Mouse (Mus musculus) hindbrain, embryonic 13.5 days (tissue): ENCODE results near the gene Bnipl. TPM values are rescaled to one million over a fixed set of nuclear protein-coding genes. Genes with fewer than 3 reads are reported as not detected.

Source experiments
- ATAC-seq: fragments of 200-750 bp; cut with Nextera tagmentation; 2 replicates; pipeline ENCODE4 v1.8.0; 2017; ENCODE audit warnings: moderate TSS enrichment; ENCODE audit not compliant: low FRiP score
- H3K27ac ChIP-seq: fragments of 300-500 bp; sonication (generic); 2 replicates; pipeline ENCODE4 v1.5.1; 2015; ENCODE audit warnings: inconsistent platforms, mild to moderate bottlenecking, moderate library complexity
- H3K27me3 ChIP-seq: fragments of 300-500 bp; sonication (generic); 2 replicates; pipeline ENCODE4 v1.6.1; 2015; ENCODE audit warnings: mild to moderate bottlenecking, inconsistent platforms
- H3K36me3 ChIP-seq: fragments of 300-500 bp; sonication (generic); 2 replicates; pipeline ENCODE4 v1.6.1; 2015; ENCODE audit warnings: mild to moderate bottlenecking, inconsistent platforms
- H3K4me1 ChIP-seq: fragments of 300-500 bp; sonication (generic); replicated peaks from 2 replicates; pipeline ENCODE4 v1.6.1; 2015; ENCODE audit warnings: inconsistent platforms
- H3K4me2 ChIP-seq: fragments of 300-500 bp; sonication (generic); 2 replicates; pipeline ENCODE4 v1.6.1; 2015; ENCODE audit warnings: inconsistent platforms, mild to moderate bottlenecking, moderate library complexity
- H3K4me3 ChIP-seq: fragments of 300-500 bp; sonication (generic); 2 replicates; pipeline ENCODE4 v1.5.1; 2015; ENCODE audit warnings: mild to moderate bottlenecking, inconsistent platforms
- H3K9ac ChIP-seq: fragments of 300-500 bp; sonication (generic); 2 replicates; pipeline ENCODE4 v1.6.1; 2015; ENCODE audit warnings: mild to moderate bottlenecking, inconsistent platforms
- H3K9me3 ChIP-seq: fragments of 300-500 bp; sonication (generic); 2 replicates; pipeline ENCODE4 v1.6.1; 2016; ENCODE audit warnings: inconsistent platforms
- WGBS: fragments of 180-500 bp; shearing (Covaris S2); methylation state at CpG from one replicate; pipeline ENCODE4 v1.1.7; 2015; 5-methylcytosine and 5-hydroxymethylcytosine counted together
- polyA plus RNA-seq: library from polyadenylated mRNA; unstranded; fragments of >200 nt; fragmentation: Nextera tagmentation; extraction: Ambion mirVana; gene quantifications from 2 replicates; pipeline ENCODE4 v1.2.1, GENCODE M21; 2015

Gene Bnipl
- polyA plus RNA-seq, 1 experiment from 2014 or later: 0.25 TPM

- Histone ChIP-seq H3K27ac (peak within 1 kb of the TSS; percentile 99), H3K9ac (peak within 1 kb of the TSS; percentile 95), H3K4me1 (peaks cover 38% of the 10 kb centered on the region), H3K4me2 (peak within 1 kb of the TSS; percentile 88), H3K4me3 (peak within 1 kb of the TSS; percentile 88), H3K27me3 (no peaks in the 10 kb centered on the region), H3K36me3 (peaks cover 51% of the 10 kb centered on the region), H3K9me3 (no peaks in the 10 kb centered on the region)
- ATAC-seq: no peak
- WGBS: 67% methylated on average over 13 of the region's 13 CpGs
Measured at GRCm38 (mm10) chr3:95231298-95232221, 19.4 kb downstream of the Bnipl start, which contains the start of gene Mllt11. TSS of gene Mllt11 (minus strand) at chr3:95232171.

GRCm38 (mm10) chr3:95230495-95231297 lies 20.3 kb downstream of the Bnipl start:
- no peak for ATAC-seq
- H3K4me2 ChIP-seq: peak overlapping the region; percentile 88
- H3K4me1 ChIP-seq: peaks cover 46% of the 10 kb centered on the region
- no peaks in the 10 kb centered on the region for H3K9me3 ChIP-seq
- no peaks in the 10 kb centered on the region for H3K27me3 ChIP-seq
- peaks cover 45% of the 10 kb centered on the region for H3K36me3 ChIP-seq
- 31% methylated on average over 8 of the region's 8 CpGs for WGBS
- H3K27ac ChIP-seq: peak overlapping the region; percentile 99
- peak overlapping the region; percentile 95 for H3K9ac ChIP-seq
- H3K4me3 ChIP-seq: peak overlapping the region; percentile 88

GRCm38 (mm10) chr3:95229781-95230494 lies 21.1 kb downstream of the Bnipl start:
- Histone ChIP-seq H3K36me3 (peaks cover 45% of the 10 kb centered on the region), H3K4me2 (peak overlapping the region; percentile 88), H3K9me3 (no peaks in the 10 kb centered on the region), H3K4me1 (peaks cover 54% of the 10 kb centered on the region), H3K4me3 (peak overlapping the region; percentile 88), H3K9ac (peak overlapping the region; percentile 95), H3K27ac (peak overlapping the region; percentile 99), H3K27me3 (no peaks in the 10 kb centered on the region)
- peak; percentile 2; the same call in 1 of the 2 replicates for ATAC-seq
- WGBS: under 1% methylated on average over 13 of the region's 13 CpGs

- no peaks in the 10 kb centered on the region for H3K27me3 ChIP-seq
- H3K36me3 ChIP-seq: peaks cover 42% of the 10 kb centered on the region
- ATAC-seq: peak; percentile 18; the same call in 1 of the 2 replicates
- H3K27ac ChIP-seq: peak overlapping the region; percentile 99
- H3K9me3 ChIP-seq: no peaks in the 10 kb centered on the region
- peaks cover 62% of the 10 kb centered on the region for H3K4me1 ChIP-seq
- WGBS: under 1% methylated on average over 43 of the region's 43 CpGs
- H3K9ac ChIP-seq: peak overlapping the region; percentile 95
- peak overlapping the region; percentile 88 for H3K4me3 ChIP-seq
- peak overlapping the region; percentile 88 for H3K4me2 ChIP-seq
Measured at GRCm38 (mm10) chr3:95228894-95229780, 21.9 kb downstream of the Bnipl start.

GRCm38 (mm10) chr3:95228148-95228893 lies 22.7 kb downstream of the Bnipl start, which contains the start of gene Cdc42se1:
TSS of gene Cdc42se1 (plus strand) at chr3:95228732.
- no peaks in the 10 kb centered on the region for H3K27me3 ChIP-seq
- peaks cover 42% of the 10 kb centered on the region for H3K36me3 ChIP-seq
- H3K27ac ChIP-seq: peak within 1 kb of the TSS; percentile 99
- H3K4me1 ChIP-seq: peaks cover 65% of the 10 kb centered on the region
- WGBS: under 1% methylated on average over 64 of the region's 64 CpGs
- peak; percentile 91 for ATAC-seq
- peak within 1 kb of the TSS; percentile 95 for H3K9ac ChIP-seq
- peak within 1 kb of the TSS; percentile 88 for H3K4me3 ChIP-seq
- peak within 1 kb of the TSS; percentile 88 for H3K4me2 ChIP-seq
- H3K9me3 ChIP-seq: no peaks in the 10 kb centered on the region

GRCm38 (mm10) chr3:95227214-95227613 lies 23.8 kb downstream of the Bnipl start:
- Histone ChIP-seq H3K9ac (peak overlapping the region; percentile 95), H3K27me3 (no peaks in the 10 kb centered on the region), H3K9me3 (no peaks in the 10 kb centered on the region), H3K27ac (peak overlapping the region; percentile 99), H3K4me2 (peak overlapping the region; percentile 88), H3K36me3 (peaks cover 42% of the 10 kb centered on the region), H3K4me3 (peak overlapping the region; percentile 88), H3K4me1 (peaks cover 70% of the 10 kb centered on the region)
- 13% methylated on average over 1 of the region's 1 CpGs for WGBS
- ATAC-seq: no peak

GRCm38 (mm10) chr3:95224295-95224694 lies 26.7 kb downstream of the Bnipl start:
- Histone ChIP-seq H3K4me2 (peak overlapping the region; percentile 36), H3K36me3 (peaks cover 59% of the 10 kb centered on the region), H3K27me3 (no peaks in the 10 kb centered on the region), H3K9ac (peak overlapping the region; percentile 24; the same call in 1 of the 2 replicates), H3K9me3 (no peaks in the 10 kb centered on the region), H3K27ac (no peak overlapping the region), H3K4me1 (peaks cover 45% of the 10 kb centered on the region), H3K4me3 (peak overlapping the region; percentile 17; the same call in 1 of the 2 replicates)
- WGBS: 27% methylated on average over 6 of the region's 6 CpGs
- no peak for ATAC-seq

GRCm38 (mm10) chr3:95223041-95223440 lies 28.0 kb downstream of the Bnipl start:
- no peak overlapping the region for H3K27ac ChIP-seq
- H3K36me3 ChIP-seq: peaks cover 68% of the 10 kb centered on the region
- peaks cover 49% of the 10 kb centered on the region for H3K4me1 ChIP-seq
- 97% methylated on average over 2 of the region's 2 CpGs for whole genome bisulfite sequencing
- ATAC-seq: no peak
- no peak overlapping the region for H3K9ac ChIP-seq
- no peaks in the 10 kb centered on the region for H3K27me3 ChIP-seq
- H3K4me3 ChIP-seq: no peak overlapping the region
- H3K9me3 ChIP-seq: no peaks in the 10 kb centered on the region
- H3K4me2 ChIP-seq: no peak overlapping the region

- 77% methylated on average over 6 of the region's 6 CpGs for WGBS
- no peak for ATAC-seq
- Histone ChIP-seq H3K4me3 (peak overlapping the region; percentile 71; the same call in 1 of the 2 replicates), H3K4me1 (peaks cover 35% of the 10 kb centered on the region), H3K9ac (no peak overlapping the region), H3K27me3 (no peaks in the 10 kb centered on the region), H3K27ac (peak overlapping the region; percentile 96; the same call in 1 of the 2 replicates), H3K36me3 (peaks cover 66% of the 10 kb centered on the region), H3K4me2 (peak overlapping the region; percentile 65), H3K9me3 (no peaks in the 10 kb centered on the region)
Measured at GRCm38 (mm10) chr3:95218466-95219137, 32.4 kb downstream of the Bnipl start.
